Mouse (Mus musculus): ENCODE measurements around the gene Casc3. TPM values are rescaled to one million over a fixed set of nuclear protein-coding genes. Genes with fewer than 3 reads are reported as not detected.
A peak's percentile ranks its signal among the peaks of the same experiment; 100 is the strongest.

Casc3 gene
- polyA plus RNA-seq, 1 experiment from 2014 or later: 54.2 TPM

DNA sequence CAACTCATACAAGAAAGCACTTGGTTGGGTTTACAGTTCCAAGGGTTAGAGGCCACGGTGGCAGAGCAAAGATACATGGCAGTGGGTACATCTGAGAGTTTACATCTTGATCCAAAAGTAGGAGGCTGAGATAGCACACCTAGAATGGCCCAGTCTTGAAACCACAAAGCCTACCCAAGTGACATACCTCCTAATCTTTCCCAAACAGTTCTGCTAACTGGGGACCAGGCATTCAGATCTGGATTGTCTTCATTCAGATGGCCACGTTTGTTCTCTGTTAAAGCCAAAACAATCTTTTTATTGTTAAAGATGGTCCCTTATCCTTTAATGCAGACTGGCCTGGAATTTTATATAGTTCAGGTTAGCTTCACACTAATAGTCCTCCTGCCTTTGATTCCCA is 23.2 kb downstream of the Casc3 start:
- no peak overlapping the region for H3K9ac ChIP-seq
- H3K4me1 ChIP-seq (replicated peaks): no peaks in the 10 kb centered on the region
- no peak overlapping the region for H3K27ac ChIP-seq (replicated peaks)
- H3K36me3 ChIP-seq: peaks cover 86% of the 10 kb centered on the region
- no peak overlapping the region for H3K4me3 ChIP-seq
- 91% methylated on average over 2 of the region's 2 CpGs for WGBS
- H3K4me2 ChIP-seq: no peak overlapping the region
- ATAC-seq (ENCODE audit: low FRiP score, low read depth): no peak
- H3K9me3 ChIP-seq: no peaks in the 10 kb centered on the region
- H3K27me3 ChIP-seq: no peaks in the 10 kb centered on the region

DNA sequence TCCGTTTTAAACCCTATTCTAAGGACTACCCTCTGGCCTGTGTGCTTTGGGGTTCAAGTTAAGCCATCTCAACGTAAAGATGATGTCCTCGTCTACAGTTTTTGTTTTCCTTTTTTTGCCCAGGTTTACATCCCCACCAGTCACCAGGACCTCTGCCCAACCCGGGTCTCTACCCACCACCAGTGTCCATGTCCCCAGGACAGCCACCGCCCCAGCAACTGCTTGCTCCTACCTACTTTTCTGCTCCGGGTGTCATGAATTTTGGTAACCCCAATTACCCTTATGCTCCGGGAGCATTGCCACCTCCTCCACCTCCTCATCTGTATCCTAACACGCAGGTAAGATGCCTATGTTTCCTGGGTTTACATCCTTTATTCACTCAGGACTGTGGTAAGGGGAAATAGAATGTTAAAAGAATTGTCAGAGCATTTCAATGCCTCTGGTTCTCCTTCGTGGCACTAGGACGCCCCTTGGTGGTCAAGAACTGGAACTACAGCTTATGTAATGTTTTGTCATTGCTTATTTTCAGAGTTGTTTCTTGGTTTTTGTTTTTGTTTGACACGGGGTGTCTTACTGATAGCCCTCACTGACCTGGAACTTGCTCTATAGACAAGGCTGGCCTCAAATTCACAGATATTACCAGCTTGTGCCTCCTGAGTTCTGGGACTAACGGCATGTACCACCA is 24.5 kb downstream of the Casc3 start:
- H3K27ac ChIP-seq (replicated peaks): no peak overlapping the region
- no peak for ATAC-seq (ENCODE audit: low FRiP score, low read depth)
- no peaks in the 10 kb centered on the region for H3K9me3 ChIP-seq
- no peak overlapping the region for H3K4me2 ChIP-seq
- H3K27me3 ChIP-seq: no peaks in the 10 kb centered on the region
- H3K4me1 ChIP-seq (replicated peaks): no peaks in the 10 kb centered on the region
- WGBS: 78% methylated on average over 12 of the region's 12 CpGs
- peaks cover 84% of the 10 kb centered on the region for H3K36me3 ChIP-seq
- H3K4me3 ChIP-seq: no peak overlapping the region
- H3K9ac ChIP-seq: no peak overlapping the region

DNA sequence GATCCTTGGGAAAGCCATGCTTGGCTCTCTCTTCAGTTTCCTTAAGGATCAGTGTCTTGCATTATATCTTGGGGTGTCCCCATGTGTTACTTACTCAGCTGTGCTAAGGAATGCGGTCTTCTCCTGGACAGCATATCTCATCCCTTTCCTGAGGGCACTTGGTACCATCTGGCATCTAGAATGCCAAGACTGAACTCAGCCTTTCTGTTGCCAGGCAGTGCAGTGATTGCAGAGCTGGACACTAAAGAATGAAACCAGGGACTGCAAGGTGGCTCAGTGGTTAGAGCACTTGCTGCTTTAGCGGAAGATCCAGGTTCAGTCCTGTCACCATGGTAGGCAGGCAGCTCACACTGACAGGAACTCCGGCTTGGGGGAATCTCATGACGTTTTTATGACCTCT is 25.2 kb downstream of the Casc3 start:
- Histone ChIP-seq H3K27me3 (no peaks in the 10 kb centered on the region), H3K4me2 (no peak overlapping the region), H3K9me3 (no peaks in the 10 kb centered on the region), H3K4me1 (replicated peaks) (no peaks in the 10 kb centered on the region), H3K27ac (replicated peaks) (no peak overlapping the region), H3K36me3 (peaks cover 81% of the 10 kb centered on the region), H3K9ac (no peak overlapping the region), H3K4me3 (no peak overlapping the region)
- WGBS: 83% methylated on average over 4 of the region's 4 CpGs
- no peak for ATAC-seq (ENCODE audit: low FRiP score, low read depth)

DNA sequence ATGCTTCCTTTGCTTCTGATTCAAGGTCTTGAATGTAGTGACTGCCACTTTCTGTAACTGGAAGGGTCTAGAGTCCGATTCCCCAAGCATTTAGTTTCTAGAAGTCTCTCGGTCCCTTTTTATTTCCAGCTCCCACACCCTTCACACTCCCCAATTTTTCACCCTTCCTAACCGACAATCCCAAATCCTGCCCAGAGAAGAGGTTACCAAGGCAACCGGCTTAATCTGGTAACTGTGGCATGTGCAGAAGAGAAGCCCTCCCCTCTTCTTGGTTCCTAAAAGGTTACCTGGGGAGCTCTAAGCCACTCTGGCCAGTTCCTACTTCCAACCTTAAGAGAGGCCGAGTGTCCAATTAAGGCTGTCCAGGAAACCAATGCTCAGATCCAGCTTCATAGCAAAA is 30.6 kb downstream of the Casc3 start:
- Histone ChIP-seq H3K9me3 (no peaks in the 10 kb centered on the region), H3K27me3 (no peaks in the 10 kb centered on the region), H3K27ac (replicated peaks) (no peak overlapping the region), H3K36me3 (peaks cover 35% of the 10 kb centered on the region), H3K4me1 (replicated peaks) (peaks cover 36% of the 10 kb centered on the region), H3K4me3 (no peak overlapping the region), H3K9ac (no peak overlapping the region), H3K4me2 (no peak overlapping the region)
- 41% methylated on average over 5 of the region's 5 CpGs for WGBS
- ATAC-seq (ENCODE audit: low FRiP score, low read depth): no peak

DNA sequence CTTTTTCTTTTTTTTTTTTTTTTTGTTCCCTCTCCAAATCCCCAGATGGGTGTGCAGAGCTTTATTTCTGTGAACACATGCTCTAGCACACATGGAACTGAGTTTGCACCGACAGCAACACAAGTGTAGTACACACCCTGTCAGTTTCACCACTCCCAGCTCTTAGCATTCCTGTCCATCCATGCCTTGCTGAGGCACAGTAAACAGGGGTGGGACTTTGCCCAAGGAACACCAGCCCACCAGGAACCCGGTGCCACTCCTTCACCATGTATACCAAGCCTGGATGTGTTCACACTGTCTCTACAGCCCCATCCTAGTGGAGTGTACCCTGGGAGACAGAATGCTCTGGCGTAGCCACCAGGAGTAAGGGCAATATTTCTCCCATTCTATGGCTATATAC is 31.0 kb downstream of the Casc3 start:
- no peak for ATAC-seq (ENCODE audit: low FRiP score, low read depth)
- no peaks in the 10 kb centered on the region for H3K9me3 ChIP-seq

DNA sequence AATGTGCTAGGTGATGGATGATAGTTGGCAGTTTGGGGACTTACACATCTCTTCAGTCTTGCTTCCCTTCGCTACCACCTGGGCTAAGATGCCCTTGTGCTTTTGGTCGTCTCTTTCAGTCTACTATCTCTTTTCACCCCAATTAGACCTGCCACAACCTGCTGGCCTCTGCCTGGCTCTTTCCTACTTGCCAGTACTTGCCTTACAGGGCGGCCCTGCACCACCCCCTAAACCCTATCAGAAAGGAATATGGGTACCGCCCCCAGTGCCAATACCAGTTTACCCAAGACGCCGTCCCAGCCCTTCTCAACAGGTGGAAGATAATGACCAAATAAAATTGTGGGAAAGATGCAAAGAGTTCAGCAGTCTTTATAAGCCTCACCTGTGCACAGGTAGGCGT is 31.4 kb downstream of the Casc3 start:
- no peaks in the 10 kb centered on the region for H3K27me3 ChIP-seq
- no peak for ATAC-seq (ENCODE audit: low FRiP score, low read depth)
- H3K4me1 ChIP-seq (replicated peaks): peaks cover 36% of the 10 kb centered on the region
- H3K9me3 ChIP-seq: no peaks in the 10 kb centered on the region
- peaks cover 32% of the 10 kb centered on the region for H3K36me3 ChIP-seq
- H3K27ac ChIP-seq (replicated peaks): no peak overlapping the region; the same call in 1 of the 2 replicates
- H3K4me3 ChIP-seq: peak overlapping the region; percentile 96
- H3K4me2 ChIP-seq: peak overlapping the region; percentile 95
- 26% methylated on average over 7 of the region's 7 CpGs for WGBS
- H3K9ac ChIP-seq: no peak overlapping the region

More for the DNA sequence above, 31.0 kb downstream of the Casc3 start:
- Histone ChIP-seq H3K4me2 (peak overlapping the region; percentile 95; the same call in 1 of the 2 replicates), H3K36me3 (peaks cover 35% of the 10 kb centered on the region), H3K27ac (replicated peaks) (no peak overlapping the region), H3K9ac (no peak overlapping the region), H3K4me1 (replicated peaks) (peaks cover 36% of the 10 kb centered on the region), H3K4me3 (no peak overlapping the region), H3K27me3 (no peaks in the 10 kb centered on the region)
- WGBS: 74% methylated on average over 3 of the region's 3 CpGs

DNA sequence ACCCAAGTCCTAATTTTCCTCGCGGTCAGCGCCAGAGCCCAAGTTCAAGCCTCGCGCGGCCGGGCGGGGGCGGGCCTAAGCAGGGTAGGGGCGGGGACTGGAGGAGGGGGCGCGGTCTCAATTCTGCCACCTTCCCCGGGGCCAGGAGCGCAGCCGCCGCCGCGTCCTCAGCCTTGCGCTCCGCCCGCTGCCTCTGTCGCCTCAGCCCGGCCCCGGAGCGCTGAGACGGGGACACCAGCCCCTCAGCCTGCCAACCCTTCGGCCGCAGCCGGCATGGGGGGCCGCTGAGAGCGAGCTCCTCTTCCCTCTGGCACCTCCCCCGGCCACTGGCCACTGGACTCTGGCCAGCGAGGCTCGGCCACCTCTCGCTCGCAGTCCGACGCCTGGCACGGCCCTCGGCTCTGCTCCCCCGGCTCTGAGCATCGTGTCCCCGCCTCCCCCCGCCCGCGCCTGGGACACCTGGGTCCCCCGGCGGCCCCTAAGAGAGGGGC is 32.0 kb downstream of the Casc3 start, which contains the start of gene Rapgefl1:
Rapgefl1 (plus strand) TSS at position 135 of the 491 bp plus-strand sequence.
- Histone ChIP-seq H3K27me3 (no peaks in the 10 kb centered on the region), H3K4me1 (replicated peaks) (peaks cover 36% of the 10 kb centered on the region), H3K36me3 (peaks cover 27% of the 10 kb centered on the region), H3K9me3 (no peaks in the 10 kb centered on the region), H3K4me2 (peak within 1 kb of the TSS; percentile 95), H3K27ac (replicated peaks) (peak within 1 kb of the TSS; percentile 85), H3K9ac (peak within 1 kb of the TSS; percentile 93), H3K4me3 (peak within 1 kb of the TSS; percentile 96)
- 0% methylated on average over 24 of the region's 48 CpGs for WGBS
- ATAC-seq (ENCODE audit: low FRiP score, low read depth): peak; percentile 89

DNA sequence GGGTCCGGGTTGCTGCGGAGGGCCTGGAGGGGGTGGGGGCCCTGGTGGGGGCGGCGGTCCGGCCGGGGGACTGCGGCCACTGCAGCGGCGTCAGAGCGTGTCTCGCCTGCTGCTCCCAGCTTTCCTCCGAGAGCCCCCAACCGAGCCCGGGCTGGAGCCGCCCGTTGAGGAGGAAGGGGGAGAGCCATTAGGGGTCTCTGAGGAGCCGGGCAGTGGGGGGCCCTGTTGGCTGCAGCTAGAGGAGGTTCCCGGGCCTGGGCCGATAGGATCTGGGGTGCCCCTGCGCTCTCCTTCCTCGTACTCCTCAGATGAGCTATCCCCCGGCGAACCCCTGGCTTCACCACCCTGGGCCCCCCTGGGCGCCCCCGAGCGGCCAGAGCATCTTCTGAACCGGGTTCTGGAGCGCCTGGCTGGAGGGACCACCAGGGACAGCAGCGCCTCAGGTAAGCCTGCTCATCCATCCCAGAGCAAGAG is 32.6 kb downstream of the Casc3 start:
- Histone ChIP-seq H3K4me2 (peak overlapping the region; percentile 95), H3K27ac (replicated peaks) (peak overlapping the region; percentile 85), H3K9me3 (no peaks in the 10 kb centered on the region), H3K36me3 (peaks cover 21% of the 10 kb centered on the region), H3K4me1 (replicated peaks) (peaks cover 36% of the 10 kb centered on the region), H3K9ac (peak overlapping the region; percentile 93), H3K27me3 (no peaks in the 10 kb centered on the region), H3K4me3 (peak overlapping the region; percentile 96)
- WGBS: 3% methylated on average over 22 of the region's 29 CpGs
- ATAC-seq (ENCODE audit: low FRiP score, low read depth): peak; percentile 53

DNA sequence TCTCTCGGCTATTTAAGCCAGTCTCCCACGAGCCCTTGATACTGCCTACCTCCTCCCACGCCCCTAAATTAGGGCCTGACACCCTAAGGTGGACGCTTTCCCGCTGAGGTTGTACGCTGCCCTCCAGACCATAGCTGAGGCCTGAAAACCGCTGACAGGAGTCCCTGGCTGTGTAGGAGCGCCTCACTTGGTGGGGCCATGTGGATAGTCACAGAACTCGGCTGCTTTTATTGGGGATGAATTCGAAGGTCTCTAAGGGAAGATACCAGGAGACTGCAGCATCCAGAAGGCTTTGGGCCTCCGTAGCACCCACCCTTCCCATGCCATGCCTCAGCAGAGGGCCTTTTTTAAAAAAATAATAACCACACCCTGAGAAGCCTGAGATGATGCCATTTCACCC is 33.2 kb downstream of the Casc3 start:
- peaks cover 14% of the 10 kb centered on the region for H3K36me3 ChIP-seq

DNA sequence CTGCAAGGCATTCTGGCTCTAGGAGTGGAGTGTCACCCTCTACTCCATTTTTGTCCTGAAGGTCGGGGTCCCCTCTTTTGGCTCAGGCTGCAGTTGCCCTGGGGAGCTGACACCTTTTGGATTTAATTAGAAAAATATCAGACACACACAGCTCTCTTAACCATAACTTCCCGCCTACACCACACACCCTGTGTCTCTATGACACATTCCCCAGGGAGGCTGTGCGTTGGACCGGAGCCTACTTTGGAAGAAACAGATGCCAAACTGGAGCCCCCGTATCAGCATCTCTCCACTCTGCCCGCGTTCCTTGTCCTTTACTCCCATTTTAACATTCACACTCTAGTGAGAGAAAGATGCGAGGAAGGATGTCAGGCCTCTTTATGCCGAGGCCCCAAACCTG is 33.8 kb downstream of the Casc3 start:
- Histone ChIP-seq H3K36me3 (peaks cover 8% of the 10 kb centered on the region), H3K9me3 (no peaks in the 10 kb centered on the region), H3K27me3 (no peaks in the 10 kb centered on the region), H3K9ac (peak overlapping the region; percentile 93; the same call in 1 of the 2 replicates), H3K4me3 (peak overlapping the region; percentile 96), H3K4me2 (peak overlapping the region; percentile 95), H3K27ac (replicated peaks) (no peak overlapping the region), H3K4me1 (replicated peaks) (peaks cover 36% of the 10 kb centered on the region)
- 53% methylated on average over 9 of the region's 9 CpGs for WGBS
- ATAC-seq (ENCODE audit: low FRiP score, low read depth): no peak

More for the DNA sequence above, 33.2 kb downstream of the Casc3 start:
- H3K9me3 ChIP-seq: no peaks in the 10 kb centered on the region
- 45% methylated on average over 11 of the region's 11 CpGs for WGBS
- no peaks in the 10 kb centered on the region for H3K27me3 ChIP-seq
- H3K27ac ChIP-seq (replicated peaks): no peak overlapping the region
- H3K4me3 ChIP-seq: peak overlapping the region; percentile 96
- H3K4me1 ChIP-seq (replicated peaks): peaks cover 36% of the 10 kb centered on the region
- ATAC-seq (ENCODE audit: low FRiP score, low read depth): no peak; the same call in 1 of the 2 replicates
- H3K9ac ChIP-seq: peak overlapping the region; percentile 93
- H3K4me2 ChIP-seq: peak overlapping the region; percentile 95

DNA sequence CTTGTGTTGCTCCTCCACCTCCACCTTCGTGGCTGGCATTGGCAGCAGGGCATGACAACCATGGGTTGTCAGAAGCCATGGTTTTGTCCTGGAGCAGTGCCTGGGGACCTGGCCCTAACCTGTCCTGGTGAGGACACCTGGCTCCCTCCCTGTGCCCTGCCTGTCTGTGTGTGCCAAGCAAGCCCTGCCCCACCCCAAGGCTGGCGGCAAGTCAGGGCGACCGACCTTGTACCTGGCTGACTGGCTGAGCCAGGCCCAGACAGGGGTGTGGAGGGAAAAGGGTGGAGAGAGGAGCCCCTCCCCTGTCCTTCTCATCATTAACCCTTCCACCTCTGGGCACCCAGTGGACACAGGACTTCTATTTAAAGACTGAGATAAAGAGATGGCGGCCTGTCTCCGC is 34.7 kb downstream of the Casc3 start:
- Histone ChIP-seq H3K27me3 (no peaks in the 10 kb centered on the region), H3K9me3 (no peaks in the 10 kb centered on the region), H3K9ac (no peak overlapping the region), H3K27ac (replicated peaks) (no peak overlapping the region), H3K4me3 (no peak overlapping the region), H3K4me1 (replicated peaks) (peaks cover 36% of the 10 kb centered on the region), H3K4me2 (no peak overlapping the region), H3K36me3 (0 out of 2 replicates have a peak, but pooled peaks cover 1% of the 10 kb centered on the region)
- no peak for ATAC-seq (ENCODE audit: low FRiP score, low read depth)
- WGBS: 46% methylated on average over 6 of the region's 6 CpGs

DNA sequence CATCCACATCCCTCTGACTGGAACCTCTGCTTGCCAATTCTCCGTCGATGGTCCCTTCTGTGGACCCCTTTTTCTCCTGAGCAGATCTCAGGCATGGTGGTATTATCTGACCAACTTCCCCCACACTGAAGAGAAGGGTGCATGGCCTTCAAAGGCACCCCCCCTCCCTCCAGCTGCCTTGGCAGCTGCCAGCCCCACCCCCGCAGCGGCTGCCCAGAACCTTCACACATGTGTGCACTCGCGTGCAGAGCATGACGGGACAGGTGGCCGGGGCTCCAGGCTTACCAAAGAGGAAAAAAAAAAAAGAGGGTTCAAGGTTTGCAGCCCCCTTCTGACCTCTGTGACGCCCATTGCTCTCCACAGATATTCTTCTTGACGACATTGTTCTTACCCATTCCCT is 35.2 kb downstream of the Casc3 start:
- WGBS: 75% methylated on average over 8 of the region's 10 CpGs
- Histone ChIP-seq H3K4me3 (no peak overlapping the region), H3K36me3 (no peaks in the 10 kb centered on the region), H3K9ac (no peak overlapping the region), H3K4me1 (replicated peaks) (peaks cover 36% of the 10 kb centered on the region), H3K4me2 (no peak overlapping the region), H3K27ac (replicated peaks) (no peak overlapping the region), H3K27me3 (no peaks in the 10 kb centered on the region), H3K9me3 (no peaks in the 10 kb centered on the region)
- ATAC-seq (ENCODE audit: low FRiP score, low read depth): no peak
